Mouse (Mus musculus): Measurements from ENCODE around the gene Csf1.
"Not testable (repeated sequence)": the region's sequence is repeated elsewhere in the genome, so short reads cannot be mapped to it uniquely, and the experiment has no call there.

Gene Csf1

DNA sequence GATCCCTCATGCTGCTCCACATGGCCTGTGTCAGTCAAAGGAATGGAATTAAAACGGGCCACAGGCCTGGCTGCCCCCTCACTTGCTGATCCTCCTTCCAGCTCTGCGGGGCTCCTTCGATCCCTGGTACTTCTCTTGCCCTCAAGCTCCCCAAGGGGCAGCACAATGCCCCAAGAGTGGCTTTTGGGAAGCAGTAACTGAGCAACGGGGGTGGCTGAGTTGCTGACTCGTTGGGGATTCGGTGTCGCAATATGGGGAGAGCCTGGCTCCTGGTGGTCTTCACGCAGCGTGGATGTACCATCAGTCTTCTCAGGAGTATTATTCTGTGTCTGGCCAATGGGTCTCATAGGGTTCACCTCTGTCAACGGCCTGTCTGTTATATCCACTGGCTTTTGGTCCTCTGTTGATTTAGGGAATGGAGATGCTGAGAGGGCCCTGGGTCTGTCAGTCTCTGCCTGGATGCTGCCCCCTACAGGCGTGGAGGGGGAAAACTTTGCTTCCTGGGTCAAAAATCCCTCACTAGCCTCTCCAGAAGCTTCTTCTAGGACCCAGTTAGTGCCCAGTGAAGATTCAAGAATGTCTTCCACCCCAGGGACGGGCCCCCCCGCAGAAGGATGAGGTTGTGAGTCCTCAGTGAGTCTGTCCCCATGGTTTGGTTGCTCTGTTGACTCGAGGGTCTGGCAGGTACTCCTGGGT, 11.9 kb downstream of the Csf1 start:
- no peak for DNase-seq (ENCODE audit: low read depth)

DNA sequence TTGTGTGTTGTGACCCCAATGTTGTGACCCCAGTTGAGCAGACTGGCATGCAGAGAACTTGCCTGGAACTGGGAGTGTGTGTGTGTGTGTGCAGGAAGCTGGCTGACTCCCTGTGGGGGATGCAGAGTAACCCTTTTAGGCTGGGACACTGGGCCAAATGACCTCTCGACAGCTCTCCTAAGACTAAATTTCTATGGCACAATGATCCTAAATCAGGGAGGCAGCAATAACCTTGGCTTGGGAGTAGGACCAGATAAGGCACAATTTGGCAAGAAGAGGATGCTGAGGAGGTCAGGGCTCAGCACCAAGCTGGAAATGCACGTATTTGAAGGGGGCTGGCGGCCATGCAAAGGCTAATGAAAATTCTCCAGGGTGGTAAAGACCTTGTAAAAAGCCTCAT, 14.2 kb downstream of the Csf1 start:
- no peak for DNase-seq (ENCODE audit: low read depth)

DNA sequence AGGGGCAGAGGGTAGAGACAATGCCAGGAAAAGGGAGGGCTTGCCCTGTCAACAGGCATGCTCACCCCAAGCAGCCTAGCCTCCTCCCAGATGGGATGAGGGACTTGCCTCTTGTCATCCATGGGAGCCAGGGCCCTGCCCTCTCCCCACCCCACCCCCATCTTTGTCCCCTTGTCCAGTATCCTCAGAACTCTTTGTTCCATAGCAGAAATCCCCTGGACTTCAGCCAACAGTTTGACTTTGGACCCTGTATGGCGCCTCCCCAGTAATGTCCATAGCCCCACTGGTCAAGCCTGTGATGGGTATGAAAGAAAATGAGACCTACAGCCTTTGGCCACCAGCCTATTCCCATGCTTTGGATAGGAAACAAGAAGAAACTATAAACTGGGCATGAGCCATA, 16.6 kb downstream of the Csf1 start:
- no peak for DNase-seq (ENCODE audit: low read depth)

DNA sequence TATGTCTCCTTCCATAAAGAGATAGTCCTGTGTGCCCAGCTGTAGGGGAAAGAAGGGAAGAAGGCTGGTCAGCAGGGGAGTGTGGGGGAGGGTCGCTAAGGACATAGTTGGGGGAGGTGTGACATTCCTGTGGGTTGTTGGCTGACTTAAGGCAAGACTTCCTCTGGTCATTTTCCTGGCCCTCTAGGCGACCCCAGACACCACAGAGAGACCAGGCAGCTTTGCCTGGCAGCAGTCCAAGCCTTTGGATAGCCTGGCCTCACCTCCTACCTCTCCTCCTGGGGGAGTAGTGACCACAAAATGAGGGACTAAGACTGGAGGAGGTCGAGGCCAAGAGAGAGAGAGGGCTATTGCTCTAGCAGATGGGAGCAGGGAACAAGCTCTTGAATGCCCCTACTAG, 17.2 kb downstream of the Csf1 start:
- no peak for DNase-seq (ENCODE audit: low read depth)

DNA sequence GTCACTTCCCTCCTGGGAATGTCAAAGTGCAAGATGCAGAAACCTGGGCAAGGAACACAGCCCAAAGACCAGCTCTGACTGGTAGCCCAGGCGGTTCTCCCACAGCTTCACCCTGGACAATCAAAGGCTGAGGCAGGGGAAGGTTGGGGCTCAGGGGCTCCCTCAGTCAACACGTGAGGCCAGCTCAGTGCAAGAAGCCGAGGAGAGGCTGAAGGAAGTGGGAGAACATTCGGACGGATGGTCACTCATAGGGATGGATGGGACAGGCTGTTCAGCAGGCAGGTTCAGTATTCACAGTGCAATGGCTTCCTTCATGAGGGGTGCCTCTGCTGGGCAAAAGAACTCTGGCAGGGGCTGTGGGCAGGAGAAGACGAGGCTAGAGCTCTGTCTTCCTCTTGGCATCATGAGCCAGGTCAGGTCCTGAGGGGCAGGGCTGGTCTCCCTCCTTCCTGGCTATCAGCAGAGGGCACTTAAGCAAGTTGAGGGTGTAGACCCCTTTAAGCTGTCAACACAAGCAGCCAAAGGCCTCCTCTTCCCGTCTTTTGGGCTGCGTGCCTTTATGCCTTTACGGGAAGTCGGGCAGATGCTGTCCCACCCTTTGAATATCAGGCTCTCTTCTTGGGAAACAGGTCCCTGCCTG, 18.1 kb downstream of the Csf1 start:
- DNase-seq (ENCODE audit: low read depth) = no peak

DNA sequence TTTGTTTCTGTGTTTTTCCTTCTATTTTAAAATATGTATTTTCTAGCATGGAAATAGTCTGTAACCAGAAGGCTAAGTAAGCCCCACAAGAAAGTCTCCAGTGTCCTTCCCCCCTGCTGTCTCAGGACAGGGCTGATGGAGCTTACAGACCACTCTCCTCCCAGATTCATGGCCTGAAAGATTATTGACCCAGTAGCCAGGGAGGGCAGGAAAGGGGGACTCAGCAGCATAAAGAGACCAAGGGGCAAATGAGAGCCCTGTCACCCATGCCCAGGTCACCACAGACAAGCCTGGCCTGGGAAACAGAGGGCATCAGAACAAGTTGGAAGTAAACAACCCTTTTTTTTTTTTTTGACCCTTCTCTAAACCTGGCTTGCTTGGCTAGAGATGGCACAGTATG, 18.9 kb downstream of the Csf1 start:
- DNase-seq (ENCODE audit: low read depth) = no peak

DNA sequence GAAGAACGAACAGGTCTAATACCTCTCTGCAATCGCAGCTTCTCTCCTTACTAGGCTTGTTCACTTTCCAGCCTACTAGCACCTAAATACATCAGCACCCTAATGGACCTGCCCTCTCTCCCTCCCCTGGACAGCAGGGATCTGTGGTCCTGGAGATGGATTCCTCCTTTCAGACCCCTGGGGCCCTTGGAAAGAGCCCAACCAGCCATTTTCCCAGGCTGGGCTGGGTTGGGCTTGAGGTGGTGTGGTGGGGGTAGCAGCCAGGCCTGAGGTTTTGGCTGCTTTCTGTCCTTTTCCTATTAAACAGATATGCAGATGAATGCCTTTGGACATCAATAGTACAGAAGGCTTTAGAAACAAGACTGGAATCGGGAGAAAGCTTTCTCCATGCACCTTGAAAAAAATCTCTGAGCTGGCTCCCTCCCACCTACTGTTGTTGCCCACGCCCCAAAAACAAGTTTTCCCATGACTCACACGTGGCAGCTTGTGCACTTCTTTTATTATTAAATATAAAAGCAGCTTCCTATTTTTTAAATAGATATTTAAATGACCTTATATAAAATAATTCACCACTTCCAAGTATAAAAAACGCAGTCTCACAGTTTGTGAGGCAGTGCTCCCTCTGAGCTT, 19.6 kb downstream of the Csf1 start:
- no peak for DNase-seq (ENCODE audit: low read depth)

DNA sequence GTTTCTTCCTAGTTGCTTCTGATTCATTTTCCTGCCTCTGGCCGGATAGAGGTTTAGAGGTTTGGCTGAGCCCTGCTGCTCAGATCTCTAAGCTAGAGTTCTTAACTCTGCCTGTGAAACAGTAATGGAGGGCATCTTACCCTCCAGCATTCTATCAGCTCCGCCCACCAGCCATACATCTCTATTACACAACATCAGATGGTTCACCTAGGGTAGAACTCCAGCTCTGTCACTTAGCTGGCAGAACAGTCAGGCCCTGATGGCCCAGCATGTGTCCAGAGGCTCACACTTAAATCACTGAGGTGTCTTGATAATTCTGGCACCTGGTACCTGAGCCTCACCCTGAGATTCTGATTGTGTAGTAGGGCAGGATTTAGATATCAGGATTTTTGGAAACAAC, 20.3 kb downstream of the Csf1 start:
- DNase-seq (ENCODE audit: low read depth) = no peak

DNA sequence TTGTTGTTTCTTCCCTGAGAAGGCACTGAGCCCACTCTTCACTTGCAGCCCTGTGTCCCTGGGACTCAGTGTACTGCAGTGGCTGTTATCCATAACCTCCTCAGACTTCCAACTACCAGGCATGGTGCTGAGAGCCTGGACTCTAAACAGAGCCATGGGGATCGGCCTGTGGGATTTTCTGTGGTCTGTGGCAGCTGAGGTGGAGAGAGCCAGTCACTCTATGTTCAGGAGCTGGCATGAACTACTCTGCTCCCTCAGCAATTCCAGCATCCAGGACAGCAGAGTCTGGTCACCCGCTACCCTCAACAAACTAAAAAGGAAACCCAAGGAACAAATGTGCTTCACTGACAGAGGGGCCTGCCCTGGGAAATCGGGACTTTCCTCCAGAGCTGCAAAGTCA, 20.8 kb downstream of the Csf1 start:
- DNase-seq (ENCODE audit: low read depth) = no peak

DNA sequence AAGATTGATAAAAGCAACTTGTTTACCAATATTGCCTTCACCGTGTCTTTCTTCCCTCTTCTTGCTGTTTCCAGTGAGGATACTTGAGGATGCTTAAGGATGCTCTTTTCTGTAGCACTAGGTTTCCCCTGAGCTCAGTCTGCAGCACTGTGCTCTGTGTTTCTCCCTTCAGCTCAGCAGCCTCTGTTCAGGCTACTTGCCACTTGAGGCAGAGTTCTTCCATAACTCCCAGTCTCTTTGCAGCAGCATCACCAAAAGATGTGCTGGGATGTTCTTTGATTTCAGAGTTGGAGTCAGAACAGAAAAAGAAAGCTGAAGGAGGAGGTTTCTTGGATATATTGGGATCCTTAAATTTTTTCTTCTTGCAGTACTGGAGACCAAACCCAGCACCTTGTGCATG, 21.6 kb downstream of the Csf1 start:
- no peak for DNase-seq (ENCODE audit: low read depth)

DNA sequence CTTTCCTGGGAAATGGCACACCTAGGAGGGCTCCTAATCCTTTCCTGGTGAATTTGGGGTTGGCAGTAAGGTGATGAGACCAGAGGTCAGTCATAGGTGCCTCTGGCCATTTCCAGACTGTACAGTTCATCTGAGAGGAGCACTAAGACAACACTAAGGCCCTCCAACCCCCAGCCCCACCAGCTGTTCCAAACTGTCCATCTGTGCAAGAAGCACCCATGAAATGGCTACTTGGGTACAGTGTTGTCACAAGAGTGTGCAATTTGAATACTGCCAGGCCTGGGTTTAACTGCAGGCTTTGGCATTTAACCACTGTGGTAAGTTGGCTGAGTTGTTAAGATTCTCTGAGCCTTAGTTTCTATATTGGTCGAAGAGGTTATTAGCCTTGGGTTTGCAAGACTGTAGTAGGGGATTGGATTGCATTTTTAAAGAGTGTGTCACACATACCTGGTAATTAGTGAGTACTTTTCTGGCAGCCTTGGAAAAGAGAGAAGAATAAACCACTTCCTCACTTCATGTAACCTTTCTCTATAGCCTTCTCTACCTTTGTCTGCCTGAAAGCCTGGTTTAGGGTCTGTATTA, 22.6 kb downstream of the Csf1 start:
- no peak for DNase-seq (ENCODE audit: low read depth)

DNA sequence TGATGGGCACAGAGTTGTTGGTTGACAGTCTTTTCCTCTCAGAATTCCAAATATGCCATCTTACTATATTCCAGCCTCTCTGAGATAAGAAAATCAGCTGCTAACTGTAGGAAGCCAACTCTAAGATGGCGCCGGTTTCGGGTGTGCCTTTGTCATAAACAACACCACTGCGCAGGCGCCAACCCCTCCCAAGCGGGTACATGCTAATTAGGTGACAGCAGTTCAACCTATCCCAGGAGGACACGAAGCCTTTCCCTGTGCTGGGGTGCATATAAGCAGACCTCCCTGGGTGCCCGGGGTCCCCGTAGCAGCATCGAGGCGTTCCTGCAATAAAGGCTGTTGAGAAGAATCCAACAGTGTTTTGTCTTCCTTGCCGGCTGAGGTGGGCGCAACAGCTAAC, 24.6 kb downstream of the Csf1 start:
- not testable (repeated sequence) for DNase-seq (ENCODE audit: low read depth)

DNA sequence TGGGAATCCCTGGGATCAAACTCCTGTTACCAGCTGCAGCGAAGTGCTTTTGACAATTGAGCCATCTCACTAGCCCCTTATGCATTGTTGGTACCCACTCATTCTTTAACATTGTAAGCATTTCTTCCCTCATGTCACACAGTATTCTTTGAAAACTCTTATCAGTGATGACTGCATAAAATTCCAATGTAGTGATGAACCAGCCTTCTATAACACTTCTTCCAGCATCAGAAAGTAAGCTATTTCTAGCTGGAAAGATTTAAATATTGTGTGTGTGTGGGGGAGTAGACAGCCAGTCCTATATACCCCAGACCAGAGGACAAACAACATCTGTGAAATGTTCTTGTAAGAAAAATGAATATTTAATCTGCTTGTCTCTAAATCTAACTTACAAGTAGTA, 26.9 kb downstream of the Csf1 start:
- DNase-seq (ENCODE audit: low read depth) = no peak

DNA sequence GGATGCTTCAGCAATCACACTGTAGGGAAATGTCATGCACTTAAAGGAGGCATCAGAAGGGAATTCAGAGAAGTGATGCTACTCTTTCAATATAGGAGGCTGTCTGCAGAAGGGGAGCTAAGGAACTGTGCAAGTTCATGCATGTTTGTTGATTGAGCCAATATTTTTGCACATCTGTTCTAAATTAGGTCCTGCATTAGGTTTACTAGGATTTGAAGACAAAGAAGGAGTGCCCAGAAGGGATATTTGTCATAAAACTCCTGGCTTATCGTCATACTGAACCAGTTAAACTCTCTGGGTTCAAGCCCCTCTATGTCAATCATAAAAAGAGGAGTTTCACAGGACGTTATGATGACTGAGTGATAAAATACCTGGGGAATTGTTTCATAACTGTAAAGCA, 30.0 kb downstream of the Csf1 start:
- DNase-seq (ENCODE audit: low read depth) = no peak

DNA sequence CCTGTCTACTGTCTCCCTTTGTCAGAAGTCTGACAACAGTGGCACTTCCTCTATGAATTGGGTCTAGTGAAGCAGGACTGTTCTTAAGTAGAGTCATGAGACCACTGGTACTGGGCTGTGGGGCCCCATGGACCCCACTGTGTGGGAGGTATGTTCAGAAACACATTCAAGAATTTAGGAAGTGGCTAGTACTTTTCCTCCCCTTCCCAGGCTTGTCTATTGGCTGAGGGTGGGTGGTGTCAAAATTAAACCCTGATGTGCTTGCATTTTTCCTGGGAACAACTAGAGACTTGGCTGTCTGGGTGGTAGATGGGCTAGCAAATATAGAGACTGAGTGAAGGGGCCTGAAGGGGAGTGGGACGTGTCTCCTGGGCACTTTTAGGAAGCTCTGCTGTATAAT, 31.8 kb downstream of the Csf1 start:
- DNase-seq (ENCODE audit: low read depth) = no peak

DNA sequence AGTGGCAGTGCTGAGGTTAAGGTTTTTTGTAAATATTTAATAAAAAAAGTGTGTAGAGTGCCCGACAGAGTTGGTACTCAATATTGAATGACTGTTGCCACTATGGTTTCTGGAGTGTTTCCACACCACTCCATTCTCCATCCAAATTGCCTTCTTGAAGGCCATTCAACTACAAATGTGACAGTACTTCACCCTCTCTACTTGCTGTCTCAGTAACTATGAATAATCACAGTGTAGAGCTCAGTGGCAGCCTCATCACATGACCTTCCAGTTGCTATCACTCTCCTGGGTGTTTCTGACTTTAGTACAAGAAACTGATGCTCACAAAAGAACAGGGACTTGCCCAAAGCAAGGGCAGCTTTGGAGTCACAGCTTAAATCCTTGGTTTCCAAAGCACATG, 44.3 kb downstream of the Csf1 start:
- no peak for DNase-seq (ENCODE audit: low read depth)

DNA sequence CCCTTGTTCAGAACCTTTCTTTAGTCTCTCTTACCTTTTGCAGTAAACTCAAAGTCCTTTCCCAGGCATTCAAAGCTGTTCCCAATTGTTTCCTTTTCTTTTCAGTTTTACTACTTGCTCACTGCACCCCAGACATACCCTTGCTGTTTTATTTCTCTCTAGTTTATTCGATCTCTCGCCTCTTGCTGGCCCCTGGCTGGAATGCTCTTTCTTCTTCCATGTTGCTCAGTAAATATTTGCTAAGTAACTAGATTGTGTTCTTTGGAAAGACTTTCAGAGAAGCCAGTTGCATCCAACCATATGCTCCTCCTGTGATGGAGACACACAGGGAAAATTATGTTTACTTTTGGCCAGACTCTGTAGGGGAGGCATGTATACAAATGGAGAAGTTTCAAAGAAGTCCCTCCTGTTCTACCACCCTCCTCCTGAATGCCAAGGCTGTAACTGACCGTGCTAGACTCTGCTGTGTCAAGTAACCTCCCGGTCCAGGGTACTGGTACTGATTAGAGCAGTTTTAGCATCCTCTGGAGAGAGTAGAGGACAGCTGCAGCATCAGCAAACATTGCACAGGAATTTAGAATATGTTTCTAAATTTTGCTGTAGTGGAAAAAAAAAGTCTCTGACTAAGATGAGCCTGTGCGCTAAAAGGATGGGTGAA, 45.9 kb downstream of the Csf1 start:
- no peak for DNase-seq (ENCODE audit: low read depth)

DNA sequence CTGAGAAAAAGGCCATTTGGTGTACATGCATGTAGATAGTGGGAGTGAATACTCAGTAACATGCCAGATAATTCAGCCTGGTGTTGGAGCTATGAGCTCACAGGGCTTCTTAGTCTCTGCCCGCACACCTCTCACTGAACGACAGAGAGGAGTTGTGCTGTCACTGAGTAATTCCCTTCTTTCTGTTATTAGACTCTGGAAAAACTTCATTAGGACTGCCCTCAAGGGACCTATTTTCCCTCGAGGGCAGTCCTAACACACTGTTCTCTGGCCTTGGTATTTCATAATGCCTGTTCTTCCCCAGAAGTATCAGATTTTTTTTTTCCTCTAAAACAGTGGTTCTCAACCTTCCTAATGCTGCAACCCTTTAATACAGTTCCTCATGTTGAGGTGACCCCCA, 48.2 kb downstream of the Csf1 start:
- DNase-seq (ENCODE audit: low read depth) = no peak

DNA sequence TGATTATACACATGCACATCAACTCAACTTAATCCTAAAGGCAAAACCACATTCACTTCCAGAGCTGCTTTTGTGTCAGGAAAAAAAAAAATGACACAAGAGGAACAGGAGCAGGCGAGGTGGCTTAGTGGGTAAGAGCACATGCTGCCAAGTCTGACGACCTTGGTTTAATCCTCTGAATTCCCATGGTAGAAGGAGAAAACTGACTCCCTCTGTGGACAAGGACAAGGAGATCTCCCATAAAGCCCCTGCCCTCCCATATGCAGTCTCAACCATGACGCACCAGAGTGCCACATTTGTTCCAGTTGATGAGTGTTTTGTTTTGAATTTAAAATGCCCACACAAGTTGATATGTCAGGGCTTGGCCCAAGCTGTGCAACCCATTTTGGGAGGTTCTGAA, 51.1 kb downstream of the Csf1 start:
- no peak for DNase-seq (ENCODE audit: low read depth)

DNA sequence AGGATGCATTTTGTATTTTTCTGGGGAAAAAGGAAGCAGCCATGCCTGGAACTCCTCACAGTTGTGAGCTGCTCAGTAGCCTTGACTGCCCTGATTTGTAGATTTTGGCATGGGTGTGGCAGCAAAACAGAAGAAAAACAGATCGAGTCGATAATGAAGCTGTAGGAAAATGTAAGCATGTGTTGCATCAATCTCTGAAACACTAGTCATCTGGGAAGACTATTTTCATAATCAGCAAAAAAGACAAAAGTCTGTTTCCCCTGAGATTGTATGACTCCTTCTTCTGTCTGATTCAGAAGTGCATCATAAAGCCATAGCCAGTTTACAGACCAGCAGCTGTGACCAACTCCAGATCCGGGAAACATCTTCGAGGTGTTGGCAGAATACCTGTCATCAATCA, 53.0 kb downstream of the Csf1 start:
- no peak for DNase-seq (ENCODE audit: low read depth)

DNA sequence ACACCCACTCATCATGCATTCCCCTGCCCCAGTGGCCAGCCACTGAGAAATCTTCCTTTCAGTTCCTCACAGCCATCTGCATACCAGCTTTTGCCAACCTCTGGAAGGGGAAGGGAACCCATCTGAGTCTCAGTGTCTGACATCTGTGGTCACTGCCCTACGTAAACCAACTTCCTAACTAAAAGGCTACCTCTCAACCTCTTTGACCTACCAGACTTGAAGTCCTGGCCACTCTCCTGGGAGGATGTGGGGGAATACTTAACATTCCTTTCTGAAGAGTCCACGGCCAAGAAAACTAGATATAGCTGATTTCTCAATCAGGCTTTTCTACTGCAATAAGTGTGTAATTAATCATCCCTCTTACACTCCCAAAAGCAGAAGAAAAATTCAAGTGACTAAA, 54.1 kb downstream of the Csf1 start:
- no peak for DNase-seq (ENCODE audit: low read depth)

DNA sequence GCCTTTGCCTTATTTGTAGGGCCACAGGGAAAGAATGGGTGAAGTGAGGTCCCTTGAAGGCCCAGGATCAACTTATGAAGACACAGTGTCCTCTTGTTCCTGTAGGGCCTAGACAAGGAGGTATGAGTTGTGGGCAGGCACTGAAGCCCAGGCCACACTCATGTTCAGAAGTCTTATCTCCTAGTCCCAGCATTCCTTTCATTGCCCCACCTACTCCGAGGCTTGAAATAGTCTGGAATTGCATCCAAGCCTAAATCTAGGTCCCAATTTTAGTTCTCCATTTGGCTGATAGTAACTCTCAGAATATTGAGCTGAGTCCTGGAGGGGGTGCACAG, 55.9 kb downstream of the Csf1 start:
- no peak for DNase-seq (ENCODE audit: low read depth)

All from naive thymus-derived CD4-positive, alpha-beta T cell, adult 2 months (primary cell).